Mouse (Mus musculus) heart, postnatal 36 days (tissue): ENCODE measurements around the gene Reep1. TPM values are rescaled to one million over a fixed set of nuclear protein-coding genes. Genes with fewer than 3 reads are reported as not detected.
A peak's percentile ranks its signal among the peaks of the same experiment; 100 is the strongest.

Experiments used
- DNase-seq, 2 experiments: peaks; one replicate each; pipeline ENCODE4 v3.0.0; 2021 to 2022
- intact Hi-C: fragments of 180-260 bp; cut with DNase I; formaldehyde crosslinking; loops from one replicate; pipeline ENCODE4 v1.15.1; 2025
- total RNA-seq, 2 experiments: library from RNA; stranded (reverse); gene quantifications; 2 replicates each; pipeline ENCODE4 v1.2.3; 2021

Reep1 gene
- total RNA-seq, 2 experiments from 2014 or later = 14.7 to 17.4 TPM

DNA sequence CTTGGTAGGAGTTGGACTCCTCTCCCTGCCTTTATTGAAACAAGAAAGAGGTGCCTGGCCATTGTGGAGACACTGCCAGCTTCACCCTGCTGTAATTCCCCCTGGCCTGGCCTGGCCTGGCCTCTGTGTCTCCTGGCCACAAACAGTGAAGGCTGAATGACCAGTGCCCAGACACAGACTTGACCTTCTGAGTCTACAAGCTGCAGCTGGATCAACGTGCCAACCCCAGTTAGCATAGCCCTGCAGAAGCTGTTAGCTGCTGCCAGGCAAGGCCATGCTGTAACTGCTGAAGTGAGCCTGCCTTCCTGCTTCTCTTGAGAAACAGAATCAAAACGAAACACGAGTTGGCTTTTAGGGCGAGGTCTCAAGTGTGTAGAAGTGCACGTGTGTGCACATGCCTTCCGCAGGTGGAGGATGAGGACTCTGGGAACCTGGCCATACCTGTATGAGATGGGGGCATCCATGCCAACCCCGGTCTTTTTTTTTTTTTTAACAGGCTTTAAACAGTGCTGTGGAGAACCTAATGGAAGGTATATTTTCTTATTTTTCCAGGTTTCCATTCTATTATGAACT is 65.4 kb downstream of the Reep1 start:
- intact Hi-C loops = loop anchor here (5.0 kb wide), 1 partner anchor 90 kb away; no protein-coding TSS in a partner anchor
- DNase-seq = no peak

DNA sequence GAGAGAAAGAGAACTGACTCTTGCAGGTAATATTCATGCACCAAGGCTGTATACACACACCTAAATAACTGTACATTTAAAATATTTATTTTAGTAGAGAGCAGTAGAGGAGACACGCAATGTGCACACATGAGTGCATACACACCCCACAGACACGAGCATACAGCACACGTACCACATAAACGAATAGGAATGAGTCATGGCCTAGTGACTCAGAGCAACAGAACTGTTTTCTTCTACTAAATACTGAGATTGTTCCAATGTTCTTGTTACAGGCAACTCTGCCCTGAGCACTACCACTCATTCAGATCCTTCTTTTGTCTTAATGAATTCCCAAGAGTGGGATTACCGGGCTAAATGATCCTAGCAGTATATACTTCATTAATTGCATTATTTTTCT is 70.7 kb downstream of the Reep1 start:
- intact Hi-C loops = no loop called here
- DNase-seq = no peak

DNA sequence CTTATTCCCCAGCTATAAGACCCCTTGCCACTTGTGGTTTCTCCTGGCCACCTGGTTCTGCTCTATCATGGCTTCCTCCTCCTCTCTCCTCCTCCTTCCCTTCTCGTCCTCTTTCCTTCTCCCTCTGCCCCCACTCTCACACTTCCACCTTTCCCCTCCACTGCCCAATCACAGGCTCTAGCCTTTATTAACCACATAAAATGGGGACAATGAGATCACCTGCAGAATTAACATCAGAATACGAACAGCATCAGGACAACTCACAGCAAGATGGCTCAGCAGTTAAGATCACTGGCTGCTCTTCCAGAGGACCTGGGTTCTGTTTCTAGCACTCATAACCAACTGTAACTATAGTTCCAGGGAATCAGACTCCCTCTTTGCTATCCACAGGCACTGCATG is 72.5 kb downstream of the Reep1 start:
- DNase-seq = no peak
- intact Hi-C loops = no loop called here

GRCm38 (mm10) chr6:71780431-71780830 is 73.1 kb downstream of the Reep1 start:
- intact Hi-C loops = no loop called here

DNA sequence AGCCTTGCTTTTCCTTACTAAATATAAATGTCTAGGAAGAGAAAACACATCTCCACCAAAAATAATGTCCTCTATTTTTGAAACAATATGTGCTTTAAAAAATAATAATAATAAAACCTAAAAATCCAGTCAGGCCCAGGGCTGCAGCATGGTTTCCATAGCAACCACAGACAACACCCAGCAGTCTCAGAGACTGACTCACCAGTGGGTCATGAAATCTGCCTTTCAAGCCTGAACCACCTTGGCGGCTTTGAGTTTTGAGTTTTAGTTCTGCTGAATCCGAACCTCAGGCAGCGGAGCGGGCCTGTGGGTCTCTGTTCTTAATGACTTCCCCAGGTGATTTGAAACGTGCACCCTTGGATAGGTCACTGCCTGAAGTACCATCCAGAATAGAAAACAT is 75.8 kb downstream of the Reep1 start:
- no peak for DNase-seq
- intact Hi-C loops = no loop called here

More at GRCm38 (mm10) chr6:71780431-71780830, 73.1 kb downstream of the Reep1 start:
- DNase-seq = no peak

- intact Hi-C loops = no loop called here
- DNase-seq = no peak
Measured at GRCm38 (mm10) chr6:71788348-71788747, 81.0 kb downstream of the Reep1 start.

DNA sequence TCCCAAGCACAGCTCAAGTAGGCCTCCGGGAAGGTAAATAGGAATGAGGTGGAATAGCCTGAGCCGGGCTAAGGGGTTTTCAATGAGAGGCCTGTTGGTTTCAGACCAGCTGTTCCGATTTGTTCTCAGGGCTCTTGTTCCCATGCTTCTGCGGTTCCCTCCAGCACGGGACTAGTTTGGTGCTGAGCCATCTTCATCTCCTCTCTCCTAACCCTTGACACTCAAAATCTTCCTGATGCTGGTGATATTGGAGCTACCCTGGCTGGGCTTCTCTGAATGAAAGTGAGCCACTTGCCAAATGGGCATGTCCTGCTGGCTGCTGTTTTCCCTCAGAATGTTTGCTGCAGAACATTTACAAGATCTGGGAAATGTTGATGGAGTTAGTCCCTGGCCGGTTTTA is 84.4 kb downstream of the Reep1 start:
- intact Hi-C loops = no loop called here
- DNase-seq = no peak

GRCm38 (mm10) chr6:71799391-71799790 is 92.0 kb downstream of the Reep1 start:
- no peak for DNase-seq
- intact Hi-C loops = no loop called here

- no peak for DNase-seq
- intact Hi-C loops = loop anchor here (5.0 to 10.0 kb wide), 4 partner anchors 169 to 496 kb away; partner anchors contain the start of gene Kdm3a
Measured at GRCm38 (mm10) chr6:71801011-71801713, 93.8 kb downstream of the Reep1 start.

DNA sequence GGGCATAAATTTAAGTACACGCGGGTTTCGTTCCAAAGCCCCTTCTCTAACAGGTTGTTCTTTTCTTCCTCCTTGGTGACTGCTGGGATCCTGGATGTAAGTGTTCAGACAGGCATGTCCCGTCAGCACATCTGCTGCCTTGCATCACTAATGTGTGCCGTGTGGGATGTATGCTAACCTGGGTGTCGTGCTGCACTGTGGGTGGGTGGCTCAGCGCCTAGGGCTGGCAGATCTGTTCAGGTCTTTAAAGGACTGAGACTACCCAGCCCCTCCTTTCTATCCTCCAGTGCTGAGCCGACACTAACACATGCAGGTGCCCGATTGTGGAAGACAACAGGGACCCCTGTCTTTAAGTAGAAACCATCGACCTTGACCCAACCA is 94.3 kb downstream of the Reep1 start:
- intact Hi-C loops = loop anchor here (5.0 to 10.0 kb wide), 4 partner anchors 169 to 497 kb away; partner anchors contain the start of gene Kdm3a
- no peak for DNase-seq

DNA sequence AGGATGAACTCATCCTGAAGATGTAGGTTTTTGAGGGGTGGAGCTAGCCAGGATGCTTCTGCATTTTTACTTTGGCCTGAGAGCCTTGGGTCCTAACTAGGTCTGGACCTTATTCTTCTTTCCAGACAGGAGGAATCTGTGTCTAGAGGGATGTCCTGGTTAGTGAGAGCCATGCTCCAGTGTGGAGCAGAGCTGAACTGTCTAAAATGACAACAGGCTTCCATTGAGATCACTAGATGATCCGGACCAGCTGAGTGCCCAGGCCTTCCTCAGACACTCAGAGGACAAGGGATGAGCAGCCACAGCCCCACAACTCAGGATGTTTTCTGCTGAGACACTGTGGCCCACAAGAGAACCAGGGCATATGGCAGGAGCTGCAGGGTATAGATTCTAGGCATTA is 96.2 kb downstream of the Reep1 start:
- intact Hi-C loops = loop anchor here (2.0 to 10.0 kb wide), 6 partner anchors 171 to 655 kb away; partner anchors contain the start of gene Kdm3a

DNA sequence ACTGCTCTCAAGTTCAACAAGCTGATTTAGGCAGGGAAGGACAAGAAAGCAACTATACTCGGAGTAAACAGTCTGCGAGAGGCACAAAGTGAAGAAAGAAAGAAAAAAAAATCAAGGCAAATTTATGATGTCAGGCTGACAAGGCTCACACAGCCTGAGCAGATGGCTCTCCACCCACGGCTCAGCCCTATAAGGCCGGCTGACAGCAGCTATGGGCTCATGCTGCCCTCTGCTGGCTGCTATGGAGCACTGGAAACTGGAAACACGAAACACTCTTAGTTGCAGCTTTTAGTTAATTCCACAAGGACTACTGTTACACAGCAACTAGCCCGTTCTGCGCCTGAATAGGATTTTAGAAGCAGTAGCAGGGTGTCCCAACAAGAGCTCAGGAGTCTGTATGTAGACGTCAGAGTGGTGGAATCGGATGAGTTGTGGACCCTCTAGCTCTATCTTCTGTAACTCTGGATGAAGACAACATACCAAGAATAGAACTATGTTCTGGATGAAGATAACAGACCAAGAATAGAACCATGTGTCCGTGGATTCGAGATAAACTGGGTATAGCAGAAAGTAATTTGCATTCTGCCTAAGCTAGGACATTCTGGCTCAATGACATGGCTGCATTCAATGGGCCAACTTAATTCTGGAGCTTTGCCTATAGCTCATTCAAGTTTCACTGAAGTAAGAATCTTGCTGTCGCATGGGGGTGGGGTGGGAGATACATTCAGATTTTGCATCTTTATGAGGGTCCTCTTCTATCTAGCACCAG is 96.9 kb downstream of the Reep1 start:
- peak; percentile 57 to 69 for DNase-seq
- intact Hi-C loops = loop anchor here (2.0 to 10.0 kb wide), 6 partner anchors 172 to 655 kb away; partner anchors contain the start of gene Kdm3a

More for the DNA sequence above, 96.2 kb downstream of the Reep1 start:
- no peak for DNase-seq

- DNase-seq = no peak
- intact Hi-C loops = loop anchor here (10.0 kb wide), 2 partner anchors 402 to 502 kb away; no protein-coding TSS in a partner anchor
Measured at GRCm38 (mm10) chr6:71806713-71807112, 99.4 kb downstream of the Reep1 start.

DNA sequence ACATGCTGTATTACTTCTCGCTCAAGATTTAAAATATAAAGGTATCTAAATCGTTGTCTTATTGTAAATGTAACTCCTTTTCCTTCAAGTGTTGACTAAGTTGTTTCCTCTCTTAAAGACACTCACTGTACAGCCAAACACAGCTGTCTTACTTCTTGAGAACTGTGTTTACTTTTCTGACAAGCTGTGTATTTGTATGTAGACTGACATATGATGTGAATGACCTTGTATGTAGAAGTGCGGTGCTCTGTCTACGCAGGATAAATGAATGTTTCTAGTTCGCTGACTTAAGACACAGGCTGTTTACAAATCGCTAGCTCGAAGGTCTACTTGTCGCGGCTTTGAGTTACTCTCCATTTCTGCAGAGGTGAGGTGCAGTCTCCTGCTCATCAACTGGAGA is 102.5 kb downstream of the Reep1 start:
- intact Hi-C loops = loop anchor here (10.0 kb wide), 2 partner anchors 405 to 505 kb away; no protein-coding TSS in a partner anchor

GRCm38 (mm10) chr6:71812820-71813219 is 105.5 kb downstream of the Reep1 start:
- DNase-seq = no peak
- intact Hi-C loops = no loop called here

More for the DNA sequence above, 102.5 kb downstream of the Reep1 start:
- no peak for DNase-seq

- intact Hi-C loops = loop anchor here (5.0 to 10.0 kb wide), 3 partner anchors 278 to 545 kb away; partner anchors contain the start of genes Chmp3, Krcc1 and Rmnd5a
- no peak for DNase-seq
Measured at GRCm38 (mm10) chr6:71819764-71820292, 112.5 kb downstream of the Reep1 start.

DNA sequence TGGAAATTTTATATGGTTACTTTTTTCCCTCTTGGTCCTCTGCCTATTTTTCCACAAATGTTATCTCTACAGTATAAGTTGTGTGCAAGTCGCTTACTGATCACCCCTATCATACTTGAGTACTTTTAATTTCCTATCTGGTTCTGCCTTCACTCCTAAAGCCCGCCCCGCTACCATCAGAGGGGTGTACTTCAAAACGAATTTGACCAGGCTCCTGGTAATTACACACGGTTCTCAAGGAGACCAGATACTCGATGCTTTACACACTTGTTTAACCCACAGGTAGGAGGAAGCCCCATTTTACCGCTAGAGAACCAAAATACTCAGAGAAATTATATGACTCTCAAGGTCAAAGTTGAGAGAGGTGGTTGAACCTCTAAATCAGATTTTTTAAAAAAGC is 115.7 kb downstream of the Reep1 start:
- intact Hi-C loops = loop anchor here (5.0 to 10.0 kb wide), 3 partner anchors 281 to 548 kb away; partner anchors contain the start of genes Chmp3, Krcc1 and Rmnd5a
- DNase-seq = no peak

GRCm38 (mm10) chr6:71823488-71823887 is 116.1 kb downstream of the Reep1 start:
- DNase-seq = peak; percentile 86 to 90
- intact Hi-C loops = loop anchor here (5.0 to 10.0 kb wide), 3 partner anchors 281 to 549 kb away; partner anchors contain the start of genes Chmp3, Krcc1 and Rmnd5a

- DNase-seq = no peak
- intact Hi-C loops = loop anchor here (5.0 to 10.0 kb wide), 3 partner anchors 282 to 549 kb away; partner anchors contain the start of genes Chmp3, Krcc1 and Rmnd5a
Measured at GRCm38 (mm10) chr6:71823961-71824360, 116.6 kb downstream of the Reep1 start.

GRCm38 (mm10) chr6:71826869-71827268 is 119.5 kb downstream of the Reep1 start, which contains the start of gene Mrpl35:
Gene Mrpl35, minus strand, starts transcription at chr6:71826969.
- DNase-seq = no peak
- intact Hi-C loops = loop anchor here (10.0 kb wide), 1 partner anchor 552 kb away; the partner anchor contains the start of gene Krcc1
